Mouse (Mus musculus) intestine, embryonic 15.5 days (tissue): ENCODE results near the gene Aldh18a1. TPM values are rescaled to one million over a fixed set of nuclear protein-coding genes. Genes with fewer than 3 reads are reported as not detected.
A peak's percentile ranks its signal among the peaks of the same experiment; 100 is the strongest.

Experiments used
- ATAC-seq: fragments of 200-750 bp; cut with Nextera tagmentation; 2 replicates; pipeline ENCODE4 v1.8.0; 2017; ENCODE audit warnings: moderate TSS enrichment, moderate library complexity
- H3K27ac ChIP-seq: fragments of 300-500 bp; sonication (generic); 2 replicates; pipeline ENCODE4 v1.5.1; 2015; ENCODE audit warnings: mild to moderate bottlenecking, inconsistent platforms
- H3K27me3 ChIP-seq: fragments of 300-500 bp; sonication (generic); replicated peaks from 2 replicates; pipeline ENCODE4 v1.6.1; 2015; ENCODE audit warnings: inconsistent platforms
- H3K36me3 ChIP-seq: fragments of 300-500 bp; sonication (generic); 2 replicates; pipeline ENCODE4 v1.6.1; 2015; ENCODE audit warnings: inconsistent platforms
- H3K4me1 ChIP-seq: fragments of 300-500 bp; sonication (generic); replicated peaks from 2 replicates; pipeline ENCODE4 v1.6.1; 2015; ENCODE audit warnings: inconsistent platforms
- H3K4me2 ChIP-seq: fragments of 300-500 bp; sonication (generic); replicated peaks from 2 replicates; pipeline ENCODE4 v1.6.1; 2015; ENCODE audit warnings: mild to moderate bottlenecking, inconsistent platforms
- H3K4me3 ChIP-seq: fragments of 300-500 bp; sonication (generic); replicated peaks from 2 replicates; pipeline ENCODE4 v1.5.1; 2015; ENCODE audit warnings: inconsistent platforms
- H3K9ac ChIP-seq: fragments of 300-500 bp; sonication (generic); 2 replicates; pipeline ENCODE4 v1.6.1; 2015; ENCODE audit warnings: inconsistent platforms
- H3K9me3 ChIP-seq: fragments of 300-500 bp; sonication (generic); 2 replicates; pipeline ENCODE4 v1.6.1; 2016; ENCODE audit warnings: inconsistent platforms
- WGBS: fragments of 180-500 bp; shearing (Covaris S2); methylation state at CpG from one replicate; pipeline ENCODE4 v1.1.7; 2015; 5-methylcytosine and 5-hydroxymethylcytosine counted together
- polyA plus RNA-seq: library from polyadenylated mRNA; unstranded; fragments of >200 nt; fragmentation: Nextera tagmentation; extraction: Ambion mirVana; gene quantifications from 2 replicates; pipeline ENCODE4 v1.2.1, GENCODE M21; 2015

Gene Aldh18a1
- polyA plus RNA-seq, 1 experiment from 2014 or later: 211 TPM

- no peak overlapping the region for H3K4me3 ChIP-seq
- ATAC-seq: 0 out of 2 replicates have a peak, but pooled peaks have one; percentile 21
- H3K27me3 ChIP-seq: no peaks in the 10 kb centered on the region
- peak overlapping the region; percentile 27; the same call in 1 of the 2 replicates for H3K27ac ChIP-seq
- H3K4me1 ChIP-seq: no peaks in the 10 kb centered on the region
- no peak overlapping the region for H3K4me2 ChIP-seq
- H3K36me3 ChIP-seq: peaks cover 24% of the 10 kb centered on the region; the same call in 1 of the 2 replicates
- 35% methylated on average over 5 of the region's 5 CpGs for WGBS
- H3K9ac ChIP-seq: no peak overlapping the region
- H3K9me3 ChIP-seq: no peaks in the 10 kb centered on the region
These were observed 39.3 kb downstream of the Aldh18a1 start for GRCm38 (mm10) chr19:40548796-40549515.

GRCm38 (mm10) chr19:40548386-40548785 is 39.9 kb downstream of the Aldh18a1 start:
- 86% methylated on average over 6 of the region's 6 CpGs for WGBS
- peak overlapping the region; percentile 27; the same call in 1 of the 2 replicates for H3K27ac ChIP-seq

GRCm38 (mm10) chr19:40544856-40545255 is 43.4 kb downstream of the Aldh18a1 start:
- no peak overlapping the region for H3K9ac ChIP-seq
- H3K4me1 ChIP-seq: no peaks in the 10 kb centered on the region
- no peaks in the 10 kb centered on the region for H3K27me3 ChIP-seq
- no peak overlapping the region for H3K27ac ChIP-seq
- WGBS: 4% methylated on average over 3 of the region's 3 CpGs
- no peak overlapping the region for H3K4me3 ChIP-seq
- H3K9me3 ChIP-seq: no peaks in the 10 kb centered on the region
- ATAC-seq: peak; percentile 73
- H3K36me3 ChIP-seq: no peaks in the 10 kb centered on the region
- no peak overlapping the region for H3K4me2 ChIP-seq

More at GRCm38 (mm10) chr19:40548386-40548785, 39.9 kb downstream of the Aldh18a1 start:
- Histone ChIP-seq H3K9ac (no peak overlapping the region), H3K4me1 (no peaks in the 10 kb centered on the region), H3K4me3 (no peak overlapping the region), H3K4me2 (no peak overlapping the region), H3K9me3 (no peaks in the 10 kb centered on the region), H3K27me3 (no peaks in the 10 kb centered on the region), H3K36me3 (peaks cover 19% of the 10 kb centered on the region; the same call in 1 of the 2 replicates)
- no peak for ATAC-seq

GRCm38 (mm10) chr19:40542776-40543175 is 45.5 kb downstream of the Aldh18a1 start:
- Histone ChIP-seq H3K4me2 (no peak overlapping the region), H3K4me3 (no peak overlapping the region), H3K9ac (no peak overlapping the region), H3K27ac (no peak overlapping the region), H3K9me3 (no peaks in the 10 kb centered on the region), H3K4me1 (no peaks in the 10 kb centered on the region), H3K36me3 (no peaks in the 10 kb centered on the region), H3K27me3 (no peaks in the 10 kb centered on the region)
- WGBS: 75% methylated on average over 7 of the region's 7 CpGs
- no peak for ATAC-seq

- WGBS: 78% methylated on average over 6 of the region's 6 CpGs
- ATAC-seq: no peak
- Histone ChIP-seq H3K27me3 (no peaks in the 10 kb centered on the region), H3K36me3 (no peaks in the 10 kb centered on the region), H3K27ac (no peak overlapping the region), H3K4me1 (no peaks in the 10 kb centered on the region), H3K9me3 (no peaks in the 10 kb centered on the region), H3K9ac (no peak overlapping the region), H3K4me3 (no peak overlapping the region), H3K4me2 (no peak overlapping the region)
These were observed 51.7 kb downstream of the Aldh18a1 start for GRCm38 (mm10) chr19:40536526-40536925.

GRCm38 (mm10) chr19:40532525-40532924 is 55.7 kb downstream of the Aldh18a1 start:
- H3K9ac ChIP-seq: no peak overlapping the region
- H3K36me3 ChIP-seq: no peaks in the 10 kb centered on the region
- WGBS: 71% methylated on average over 5 of the region's 5 CpGs
- no peak overlapping the region for H3K4me3 ChIP-seq
- no peaks in the 10 kb centered on the region for H3K27me3 ChIP-seq
- no peaks in the 10 kb centered on the region for H3K4me1 ChIP-seq
- ATAC-seq: no peak
- H3K4me2 ChIP-seq: no peak overlapping the region
- no peaks in the 10 kb centered on the region for H3K9me3 ChIP-seq
- no peak overlapping the region for H3K27ac ChIP-seq

GRCm38 (mm10) chr19:40530323-40530722 is 57.9 kb downstream of the Aldh18a1 start:
- ATAC-seq: no peak
- no peak overlapping the region for H3K4me3 ChIP-seq
- no peaks in the 10 kb centered on the region for H3K36me3 ChIP-seq
- 77% methylated on average over 2 of the region's 2 CpGs for WGBS
- H3K4me2 ChIP-seq: no peak overlapping the region
- no peak overlapping the region for H3K27ac ChIP-seq
- H3K4me1 ChIP-seq: no peaks in the 10 kb centered on the region
- H3K9me3 ChIP-seq: no peaks in the 10 kb centered on the region
- H3K9ac ChIP-seq: no peak overlapping the region
- H3K27me3 ChIP-seq: no peaks in the 10 kb centered on the region

- H3K4me1 ChIP-seq: no peaks in the 10 kb centered on the region
- ATAC-seq: peak; percentile 69
These were observed 60.0 kb downstream of the Aldh18a1 start for GRCm38 (mm10) chr19:40528254-40528653.

GRCm38 (mm10) chr19:40526367-40527014 is 61.8 kb downstream of the Aldh18a1 start:
- WGBS: 73% methylated on average over 9 of the region's 9 CpGs
- Histone ChIP-seq H3K27me3 (no peaks in the 10 kb centered on the region), H3K9me3 (no peaks in the 10 kb centered on the region), H3K4me2 (no peak overlapping the region), H3K4me3 (no peak overlapping the region), H3K4me1 (no peaks in the 10 kb centered on the region), H3K27ac (no peak overlapping the region), H3K36me3 (no peaks in the 10 kb centered on the region), H3K9ac (no peak overlapping the region)
- ATAC-seq: no peak

More at GRCm38 (mm10) chr19:40528254-40528653, 60.0 kb downstream of the Aldh18a1 start:
- Histone ChIP-seq H3K36me3 (no peaks in the 10 kb centered on the region), H3K27me3 (no peaks in the 10 kb centered on the region), H3K4me2 (no peak overlapping the region), H3K9me3 (no peaks in the 10 kb centered on the region), H3K4me3 (no peak overlapping the region), H3K27ac (no peak overlapping the region), H3K9ac (no peak overlapping the region)

- H3K4me1 ChIP-seq: no peaks in the 10 kb centered on the region
- no peak for ATAC-seq
- 77% methylated on average over 8 of the region's 8 CpGs for WGBS
These were observed 64.7 kb downstream of the Aldh18a1 start for GRCm38 (mm10) chr19:40523431-40524005.

GRCm38 (mm10) chr19:40520403-40520802 is 67.9 kb downstream of the Aldh18a1 start:
- H3K27me3 ChIP-seq: no peaks in the 10 kb centered on the region
- H3K9ac ChIP-seq: no peak overlapping the region
- no peaks in the 10 kb centered on the region for H3K9me3 ChIP-seq
- no peak overlapping the region for H3K4me2 ChIP-seq
- ATAC-seq: no peak
- no peaks in the 10 kb centered on the region for H3K4me1 ChIP-seq
- no peak overlapping the region for H3K4me3 ChIP-seq
- no peaks in the 10 kb centered on the region for H3K36me3 ChIP-seq
- H3K27ac ChIP-seq: no peak overlapping the region
- 54% methylated on average over 5 of the region's 5 CpGs for WGBS

More at GRCm38 (mm10) chr19:40523431-40524005, 64.7 kb downstream of the Aldh18a1 start:
- no peak overlapping the region for H3K4me2 ChIP-seq
- H3K27me3 ChIP-seq: no peaks in the 10 kb centered on the region
- no peaks in the 10 kb centered on the region for H3K9me3 ChIP-seq
- no peak overlapping the region for H3K9ac ChIP-seq
- no peaks in the 10 kb centered on the region for H3K36me3 ChIP-seq
- H3K4me3 ChIP-seq: no peak overlapping the region
- no peak overlapping the region for H3K27ac ChIP-seq

- no peaks in the 10 kb centered on the region for H3K9me3 ChIP-seq
- H3K4me2 ChIP-seq: no peak overlapping the region
- 76% methylated on average over 1 of the region's 1 CpGs for WGBS
- H3K36me3 ChIP-seq: no peaks in the 10 kb centered on the region
- no peak overlapping the region for H3K27ac ChIP-seq
- H3K4me3 ChIP-seq: no peak overlapping the region
- no peaks in the 10 kb centered on the region for H3K27me3 ChIP-seq
- H3K9ac ChIP-seq: no peak overlapping the region
- no peak for ATAC-seq
- H3K4me1 ChIP-seq: no peaks in the 10 kb centered on the region
These were observed 69.6 kb downstream of the Aldh18a1 start for GRCm38 (mm10) chr19:40518706-40519105.
